Mouse (Mus musculus) urinary bladder, adult 2 months (tissue): ENCODE results near the gene Srrm3. TPM values are rescaled to one million over a fixed set of nuclear protein-coding genes. Genes with fewer than 3 reads are reported as not detected.

Experiments
- DNase-seq: peaks from one replicate; pipeline ENCODE4 v3.0.0; 2022; ENCODE audit warnings: low spot score
- polyA plus RNA-seq: library from polyadenylated mRNA; depleted of rRNA; stranded (reverse); fragments of >200 nt; gene quantifications from 2 replicates; pipeline ENCODE4 v1.2.3, GENCODE M21; 2012; rRNA removed

Gene Srrm3
- polyA plus RNA-seq: 0.07 and 0.12 TPM in 2 replicates

DNA sequence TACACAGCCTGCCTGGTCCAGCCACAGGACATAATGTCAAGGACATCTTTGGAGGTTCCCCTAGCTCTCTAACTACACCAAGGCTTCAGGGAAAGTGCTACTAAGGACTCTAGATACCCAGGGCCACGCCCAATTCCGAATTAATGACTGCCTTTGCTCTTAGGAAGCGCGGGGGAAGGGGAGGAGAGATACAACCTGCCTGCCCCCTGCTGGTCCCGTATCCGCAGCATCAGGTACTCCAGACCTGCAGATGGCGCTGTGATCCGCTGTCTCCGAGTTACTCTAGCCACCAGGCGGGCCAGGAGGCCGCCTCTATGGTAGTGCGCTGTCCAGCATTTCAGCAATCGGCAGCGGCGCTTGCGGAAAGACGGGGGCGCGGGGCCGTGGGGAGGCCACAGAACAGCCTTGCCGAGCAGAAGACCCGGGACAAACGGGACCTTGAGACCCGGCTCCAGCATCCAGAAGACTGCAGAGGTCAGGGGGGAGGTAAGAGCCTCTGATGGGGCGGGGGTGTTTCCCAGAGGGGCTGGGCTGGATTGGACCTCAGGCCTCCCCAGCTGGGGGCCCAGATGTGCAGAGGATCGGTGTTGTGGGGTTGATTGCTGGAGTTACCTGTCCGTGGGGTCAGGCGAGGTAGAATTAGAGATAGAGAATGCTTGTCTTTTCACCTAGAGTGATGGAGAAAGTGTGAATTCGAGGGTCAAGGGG is at the start of gene Srrm3:
TSS of gene Srrm3 (plus strand) at position 336 of the 708 bp plus-strand sequence.
- DNase-seq: peak; percentile 79

DNA sequence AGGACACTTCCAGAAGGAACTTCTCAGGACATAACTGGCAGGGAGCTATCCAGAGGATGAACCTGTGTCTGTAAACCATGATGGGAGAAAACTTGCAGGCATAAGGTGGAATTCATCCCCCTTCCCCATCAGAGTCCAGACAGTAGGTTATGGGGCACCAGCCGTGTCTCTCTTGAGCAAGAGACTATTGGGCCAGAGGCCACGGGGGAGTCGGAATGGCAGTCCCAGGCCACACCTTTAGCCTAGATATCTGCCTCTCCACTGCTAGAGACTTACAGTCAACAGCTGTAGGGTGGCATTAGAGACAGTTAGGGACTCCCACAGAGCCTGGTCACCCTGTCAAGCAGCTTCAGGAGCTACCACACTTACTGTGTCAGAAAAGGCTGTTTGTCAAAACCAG is 44.8 kb upstream of the Srrm3 start:
- no peak for DNase-seq

DNA sequence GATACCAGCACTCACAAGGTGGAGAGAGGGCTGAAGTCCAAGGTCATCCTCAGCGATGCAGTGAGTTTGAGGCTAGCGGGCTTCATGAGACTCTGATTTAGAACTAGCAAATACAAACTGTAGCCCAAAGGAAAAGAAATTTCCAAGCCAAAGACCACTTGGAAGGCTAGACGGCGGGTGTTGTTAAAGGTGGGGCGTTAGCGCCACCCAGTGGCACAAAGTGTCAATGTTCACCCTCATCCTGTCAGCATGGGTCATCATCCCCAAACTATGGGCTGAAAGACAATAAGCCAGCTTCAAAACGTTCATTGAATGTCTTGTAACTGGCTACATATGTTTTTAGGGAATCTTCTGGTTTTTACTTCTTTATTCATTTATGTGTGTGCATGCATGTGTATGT is 43.2 kb upstream of the Srrm3 start:
- DNase-seq: no peak

DNA sequence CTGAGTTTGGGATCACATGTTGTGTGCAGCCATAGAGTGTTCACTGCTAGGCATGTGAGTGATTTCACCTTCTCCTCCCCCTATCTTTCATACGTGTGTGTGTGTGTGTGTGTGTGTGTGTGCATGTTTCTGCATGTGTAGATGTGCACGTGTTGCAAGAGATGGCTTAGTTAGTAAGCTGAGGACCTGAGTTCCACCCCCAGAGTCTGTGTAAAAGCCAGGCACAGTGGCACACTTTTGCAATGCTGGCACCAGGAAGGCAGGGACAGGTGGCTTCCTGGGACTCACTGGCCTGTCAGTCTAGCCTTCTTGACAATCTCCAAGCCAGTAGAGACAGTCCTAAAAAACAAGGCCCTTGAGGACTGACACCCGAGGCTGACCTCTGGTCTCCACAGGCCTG is 41.7 kb upstream of the Srrm3 start:
- DNase-seq: no peak

DNA sequence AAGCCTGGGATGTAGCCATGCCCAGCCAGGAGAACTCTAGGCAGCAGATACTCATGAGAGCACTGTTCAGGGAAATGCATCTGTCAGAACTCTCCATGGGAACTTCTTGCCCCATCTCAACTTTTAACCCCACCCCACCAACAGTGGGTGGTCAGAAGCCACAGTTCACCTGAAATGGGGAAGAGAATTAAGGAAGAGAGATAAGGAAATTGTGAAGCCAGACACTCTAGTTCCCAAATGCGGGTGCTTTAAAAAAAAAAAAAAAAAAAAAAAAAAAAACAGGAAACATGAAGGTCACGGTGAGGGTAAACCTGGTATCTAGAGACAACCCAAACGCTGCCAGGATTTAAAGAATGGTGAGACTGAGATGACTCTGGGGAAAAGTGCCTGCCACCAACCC is 34.2 kb upstream of the Srrm3 start:
- no peak for DNase-seq

DNA sequence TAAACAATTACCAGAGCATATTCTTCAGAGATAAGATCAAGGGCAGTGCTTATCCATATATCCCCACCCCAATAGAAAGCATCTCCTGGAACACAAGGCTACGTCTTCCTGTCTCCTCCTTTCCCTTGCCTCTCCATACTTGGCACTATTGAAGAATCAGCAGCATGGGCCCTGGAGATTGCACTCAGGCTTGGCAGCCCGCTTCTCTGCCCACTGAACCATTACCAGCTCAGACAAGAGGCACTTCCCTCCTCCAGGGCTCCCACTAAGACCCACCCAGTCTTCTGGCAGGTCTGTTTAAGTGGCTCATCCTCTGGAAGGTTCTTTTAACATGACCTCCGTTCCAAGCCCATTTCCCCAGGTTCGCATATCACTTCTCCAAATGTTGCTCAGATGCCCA is 30.1 kb upstream of the Srrm3 start:
- DNase-seq: no peak

DNA sequence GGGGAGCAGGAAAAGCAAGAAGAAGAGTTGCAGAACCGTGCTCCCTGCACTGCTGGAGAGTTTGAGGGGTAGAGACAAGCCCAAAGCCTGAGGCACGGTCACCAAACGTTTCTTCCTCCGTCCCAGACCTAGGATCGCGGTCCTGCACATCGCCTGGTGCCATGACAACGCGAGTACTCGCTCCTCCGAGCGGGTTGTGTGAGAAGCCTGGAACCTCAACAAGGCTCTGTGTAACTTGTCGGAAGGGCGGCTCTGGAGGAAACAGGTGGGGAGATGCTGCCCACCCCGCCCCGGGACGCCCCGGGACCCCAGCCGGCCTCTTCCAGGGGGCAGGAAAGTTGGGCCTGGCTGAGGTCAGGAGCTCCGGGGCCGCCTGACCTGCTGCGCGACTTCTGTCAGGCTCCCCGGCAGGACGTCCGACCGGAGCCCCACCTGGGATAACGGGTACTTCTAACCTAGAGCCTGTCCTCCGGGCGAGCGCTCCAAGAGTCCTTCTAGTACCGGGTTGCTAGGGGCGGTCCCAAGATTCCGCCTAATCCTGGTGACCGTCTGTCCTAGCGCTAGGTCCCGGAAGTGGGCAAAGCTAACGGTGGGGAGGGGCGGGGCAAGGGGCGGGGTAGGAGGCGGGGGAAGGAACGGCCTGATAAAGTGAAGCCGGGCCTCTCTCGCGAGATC is 28.8 kb upstream of the Srrm3 start, which contains the start of gene Styxl1:
TSS of gene Styxl1 (minus strand) at position 590 of the 675 bp plus-strand sequence.
- peak; percentile 59 for DNase-seq

DNA sequence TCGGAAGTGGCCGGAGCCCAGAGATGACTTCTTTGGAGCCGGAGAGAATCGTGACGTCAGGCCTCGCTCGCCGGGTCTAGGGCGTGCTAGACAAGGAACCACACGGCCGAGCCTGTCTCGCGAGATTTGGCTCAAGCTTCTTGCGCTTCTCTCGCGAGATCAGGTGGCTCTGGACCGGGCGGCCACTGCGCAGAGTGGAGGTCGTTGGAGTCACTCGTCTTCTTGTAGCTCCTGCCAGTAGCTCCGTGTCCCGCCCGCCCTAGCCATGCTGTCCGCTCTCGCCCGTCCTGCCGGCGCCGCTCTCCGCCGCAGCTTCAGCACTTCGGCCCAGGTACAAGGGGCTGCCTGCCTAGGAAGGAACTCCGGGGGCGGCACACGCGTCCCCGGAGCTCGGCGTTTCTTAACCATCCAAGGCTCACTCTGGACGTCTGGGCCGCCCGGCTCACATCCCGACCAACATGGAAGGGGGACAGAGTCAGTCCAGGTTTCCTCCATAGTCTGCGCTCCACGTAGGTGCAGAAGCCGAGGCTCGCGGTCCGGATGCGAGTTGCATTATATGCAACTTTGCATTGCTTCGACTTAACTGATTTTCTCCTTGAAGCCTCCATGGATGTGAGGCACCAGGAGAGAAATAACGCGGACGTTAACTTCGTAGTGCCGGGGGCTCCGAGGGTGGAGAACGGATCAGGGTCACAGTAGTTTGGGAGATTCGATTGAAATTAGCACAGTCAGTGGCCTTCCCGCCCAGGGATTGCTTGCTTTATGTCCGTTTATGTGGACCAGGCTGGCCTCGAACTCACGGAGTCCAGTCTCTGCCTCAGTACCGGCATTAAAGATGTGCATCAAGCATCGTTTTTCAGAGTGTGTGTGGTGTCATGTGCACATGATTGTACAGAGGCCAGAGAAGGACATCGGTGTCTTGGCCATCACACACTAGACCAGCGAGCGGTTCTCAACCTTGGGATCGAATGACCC is 27.9 kb upstream of the Srrm3 start, which contains the start of gene Mdh2:
TSS of gene Mdh2 (plus strand) at position 10 of the 975 bp plus-strand sequence.
- peak; percentile 89 for DNase-seq

DNA sequence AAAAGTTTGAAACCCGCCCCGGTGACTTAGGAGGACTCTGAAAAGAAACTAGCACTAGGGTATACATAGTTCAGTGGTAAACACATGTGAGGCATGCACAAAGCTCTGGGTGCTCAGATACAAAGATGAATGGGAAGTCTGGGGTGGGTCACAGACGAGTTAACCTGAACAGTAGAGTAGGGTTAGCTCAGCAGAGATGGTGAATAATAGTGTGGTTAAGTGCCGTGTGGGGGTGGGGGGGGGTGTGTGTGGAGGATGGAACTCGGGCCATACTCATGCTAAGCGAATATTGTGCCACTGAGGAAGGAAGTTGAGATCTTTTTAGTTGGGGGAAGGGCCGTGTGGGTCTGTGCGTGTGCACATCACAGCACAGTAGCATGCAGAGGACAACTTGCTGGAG is 26.4 kb upstream of the Srrm3 start:
- DNase-seq: no peak

DNA sequence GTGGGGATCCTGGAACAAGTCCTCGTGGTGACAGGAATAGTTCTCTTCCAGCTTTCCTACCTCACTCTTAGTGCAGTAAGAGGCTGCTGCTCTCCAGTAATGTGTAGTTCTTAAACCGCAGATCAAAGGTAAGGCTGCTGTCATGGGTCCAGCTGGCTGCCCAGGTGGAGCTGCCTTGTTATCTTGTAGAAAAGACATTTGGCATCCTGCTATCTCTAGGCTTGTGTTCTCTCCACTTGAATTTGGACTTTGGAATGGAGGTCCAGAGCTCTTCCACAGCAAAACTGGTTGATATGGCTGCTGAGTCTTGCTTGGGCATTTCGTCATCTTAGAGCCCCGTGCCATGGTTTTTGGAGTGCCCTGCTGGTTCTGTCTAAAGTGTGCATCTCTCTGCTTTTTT is 23.8 kb upstream of the Srrm3 start:
- no peak for DNase-seq

DNA sequence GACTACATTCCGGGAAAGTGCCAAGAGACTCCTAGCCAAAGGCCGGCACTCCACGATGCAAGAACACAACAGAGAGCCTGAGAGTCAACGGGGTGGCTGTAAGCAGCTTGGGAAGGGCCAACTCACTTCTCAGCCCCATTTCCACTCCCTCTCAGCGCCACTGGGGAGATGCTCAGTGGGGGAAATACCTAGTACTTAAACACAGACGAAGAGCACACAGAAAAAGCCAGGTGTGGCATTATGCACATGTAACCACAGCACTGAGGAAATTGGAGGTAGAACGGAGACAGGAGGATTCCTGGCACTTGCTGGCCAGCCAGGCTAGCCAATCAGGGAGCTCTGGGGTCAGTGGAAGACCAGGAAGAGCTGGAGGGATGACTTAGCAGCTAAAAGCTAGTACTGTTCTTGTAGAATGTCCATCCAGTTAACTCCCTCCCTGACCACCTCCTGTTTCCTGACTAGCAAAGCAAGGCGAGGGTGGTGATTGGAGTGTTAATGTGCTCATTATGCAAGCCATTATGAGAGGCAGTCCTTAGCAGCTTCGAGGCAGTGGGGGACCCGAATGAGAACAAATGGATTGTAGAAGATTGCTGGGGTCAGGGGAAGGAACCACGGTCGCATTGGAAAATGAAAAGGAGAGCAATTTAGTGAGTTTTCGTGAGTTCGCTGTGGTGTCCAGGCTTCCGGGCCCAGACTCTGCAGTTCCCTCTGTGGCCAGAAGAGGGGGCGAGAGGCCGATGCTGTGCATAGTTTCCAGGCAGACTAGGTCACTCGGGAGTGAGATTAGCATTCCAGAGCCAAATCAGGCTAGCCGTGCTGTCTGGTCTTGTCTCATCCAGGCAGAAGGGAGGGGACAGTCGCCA is 12.5 kb upstream of the Srrm3 start:
- peak; percentile 75 for DNase-seq

DNA sequence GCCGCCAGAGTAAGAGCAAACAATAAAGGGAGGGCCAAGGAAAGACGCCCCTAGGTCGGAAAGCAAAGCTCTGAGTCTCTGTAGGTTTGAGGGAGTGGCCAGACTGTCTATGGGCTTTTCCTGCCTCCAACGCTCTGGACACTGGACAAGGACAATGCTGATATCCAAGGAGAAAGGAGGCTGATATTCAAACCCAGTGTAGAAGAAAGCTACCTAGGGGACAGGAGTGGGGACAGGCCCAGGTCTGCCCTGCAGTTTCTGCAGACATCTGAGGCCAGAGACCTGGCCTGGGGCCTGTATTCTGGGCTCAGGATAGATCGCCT is 11.9 kb upstream of the Srrm3 start:
- DNase-seq: no peak

DNA sequence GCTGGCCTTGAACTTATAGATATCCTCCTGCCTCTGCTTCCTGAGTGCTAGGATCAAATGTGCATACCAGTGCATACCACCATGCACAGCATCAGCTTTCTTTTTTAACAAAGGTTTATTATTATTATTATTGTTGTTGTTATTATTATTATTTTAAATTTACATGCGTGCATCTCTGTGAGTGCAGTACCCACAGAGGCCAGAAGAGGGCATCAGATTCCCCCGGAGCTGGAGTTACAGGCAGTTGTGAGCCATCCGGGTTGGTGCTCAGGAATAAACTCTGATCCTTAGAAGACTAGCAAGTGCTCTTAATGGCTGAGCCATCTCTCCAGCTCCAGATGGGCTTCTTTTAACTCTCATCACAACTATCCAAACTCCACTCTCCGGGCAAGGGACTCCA is 6.9 kb upstream of the Srrm3 start:
- no peak for DNase-seq

DNA sequence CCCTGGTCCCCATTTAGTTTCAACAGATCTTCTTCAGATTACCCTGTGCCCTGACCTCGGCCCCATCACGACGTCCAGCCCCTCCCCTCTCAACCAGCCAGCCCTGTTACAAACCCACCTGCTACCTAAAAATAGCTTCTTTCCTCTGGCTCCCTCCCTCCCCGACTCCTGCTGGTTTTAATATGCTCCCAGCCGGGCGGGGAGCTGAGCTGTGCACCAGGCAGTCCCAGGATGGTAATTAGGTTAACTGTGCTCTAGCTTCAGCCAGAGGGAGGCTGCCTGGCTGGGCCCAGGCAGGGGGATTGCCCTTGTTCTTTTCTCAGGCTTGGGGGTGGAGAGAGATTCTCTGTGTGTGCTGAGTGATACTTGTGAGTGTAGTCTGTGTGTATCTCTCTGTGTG is 5.8 kb upstream of the Srrm3 start:
- no peak for DNase-seq

DNA sequence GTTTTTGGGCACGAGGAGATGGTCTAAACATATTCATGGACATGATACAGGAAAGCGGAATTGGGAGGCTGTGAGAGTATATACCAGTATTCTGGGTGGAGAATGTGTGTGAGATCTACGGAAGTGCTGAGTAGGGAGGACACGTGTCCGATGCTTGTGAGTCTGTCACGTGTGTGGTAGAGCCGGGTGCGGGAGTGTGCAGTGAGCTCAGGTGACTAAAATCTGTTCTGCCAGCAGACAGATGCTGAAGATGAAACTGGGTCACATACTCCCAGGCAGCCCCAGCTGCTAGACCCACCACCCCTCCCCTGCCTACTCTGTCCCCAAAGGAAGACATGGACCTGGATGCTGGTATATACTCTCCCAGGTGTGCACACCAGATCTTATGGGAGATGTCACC is 4.0 kb upstream of the Srrm3 start:
- DNase-seq: no peak

DNA sequence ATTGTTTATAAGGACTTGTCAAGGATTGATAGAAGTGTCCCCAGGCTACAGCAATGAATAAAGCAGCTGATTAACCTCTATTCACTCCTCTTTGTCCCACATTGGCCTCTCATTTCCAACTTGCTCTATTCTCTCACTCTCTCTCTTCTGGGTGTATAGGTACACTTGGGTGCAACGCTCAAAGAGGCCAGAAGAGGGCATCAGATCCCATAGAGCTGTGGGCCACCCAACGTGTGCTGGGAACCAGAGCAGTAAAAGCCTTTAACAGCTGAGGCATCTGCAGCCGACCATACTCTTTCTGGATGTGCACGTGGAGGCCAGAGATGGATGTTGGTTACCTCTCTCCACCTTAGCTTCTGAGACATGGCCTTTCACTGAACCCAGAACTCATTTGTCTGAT is 3.6 kb upstream of the Srrm3 start:
- DNase-seq: no peak

DNA sequence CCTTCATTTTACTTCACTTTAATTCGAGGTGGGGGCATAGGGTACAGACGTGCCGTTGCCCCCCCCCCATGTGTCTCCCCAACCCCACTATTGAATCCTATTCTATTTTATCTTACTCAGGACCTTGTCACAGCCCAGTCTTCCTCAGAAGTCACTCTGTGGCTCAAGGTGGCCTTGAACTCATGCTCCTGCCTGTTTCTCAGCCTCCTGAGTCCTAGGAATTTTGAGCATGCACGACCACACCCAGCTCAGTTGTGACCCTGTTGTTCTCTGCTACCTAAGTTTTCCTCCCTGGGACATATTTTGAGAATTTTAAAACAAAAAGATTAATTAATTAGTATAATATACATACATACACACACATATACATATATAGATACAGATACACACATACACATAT is 3.0 kb upstream of the Srrm3 start:
- no peak for DNase-seq

DNA sequence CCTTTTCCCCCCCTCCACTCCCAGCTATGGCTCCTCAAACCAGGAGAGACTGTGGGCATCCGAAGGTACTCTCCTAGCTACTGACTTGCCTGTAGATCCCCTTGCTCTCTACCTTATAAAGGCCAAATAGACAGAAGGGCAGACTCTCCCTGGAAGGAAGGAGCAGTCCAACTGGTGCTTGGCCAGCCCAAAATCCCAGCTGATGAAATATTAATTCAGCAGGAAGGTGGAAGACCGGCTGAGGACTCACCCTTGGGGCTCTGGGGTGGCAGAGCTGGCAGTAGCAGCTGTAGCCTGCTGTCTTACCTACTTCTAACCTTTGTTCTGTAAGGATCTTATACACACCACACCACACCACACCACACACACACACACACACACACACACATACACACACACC is 2.0 kb upstream of the Srrm3 start:
- no peak for DNase-seq

DNA sequence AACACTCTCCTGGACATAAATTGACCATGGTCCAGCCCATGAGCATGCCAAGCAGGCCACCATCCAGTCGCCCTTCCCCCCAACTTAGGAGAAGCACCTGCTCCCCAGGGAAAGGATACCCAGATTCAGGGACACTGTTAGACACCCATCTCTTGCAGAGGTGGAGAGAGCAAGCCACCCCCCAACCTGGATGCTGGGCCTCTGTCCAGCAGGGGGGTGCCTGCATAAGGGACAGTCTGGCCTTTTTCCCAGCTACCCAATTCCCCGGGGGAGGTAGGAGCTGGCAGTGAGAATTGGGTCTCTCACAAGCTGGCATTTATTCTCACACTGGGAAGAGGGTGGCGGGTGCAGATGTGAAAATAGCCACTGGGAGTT is 560 bp downstream of the Srrm3 start:
- no peak for DNase-seq

DNA sequence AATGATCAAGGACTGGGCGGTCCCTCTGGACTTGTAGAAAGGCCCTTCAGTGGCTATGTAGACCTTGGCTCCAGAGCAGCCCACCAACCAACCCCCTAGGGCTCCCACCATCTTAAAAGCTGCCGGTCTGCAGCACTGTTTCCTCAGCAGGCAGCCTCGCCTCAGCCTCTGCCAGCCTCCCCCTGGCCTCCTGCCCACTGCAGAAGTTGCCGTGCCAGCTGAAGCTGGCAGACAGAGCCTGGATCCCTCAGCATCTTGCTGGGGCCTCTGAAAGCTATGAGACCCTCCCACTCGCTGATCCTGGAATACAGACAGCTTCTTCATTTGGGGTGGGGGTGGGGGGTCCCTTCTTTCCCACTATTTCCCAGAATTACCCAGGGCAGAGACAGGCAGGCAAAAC is 6.3 kb downstream of the Srrm3 start:
- no peak for DNase-seq

DNA sequence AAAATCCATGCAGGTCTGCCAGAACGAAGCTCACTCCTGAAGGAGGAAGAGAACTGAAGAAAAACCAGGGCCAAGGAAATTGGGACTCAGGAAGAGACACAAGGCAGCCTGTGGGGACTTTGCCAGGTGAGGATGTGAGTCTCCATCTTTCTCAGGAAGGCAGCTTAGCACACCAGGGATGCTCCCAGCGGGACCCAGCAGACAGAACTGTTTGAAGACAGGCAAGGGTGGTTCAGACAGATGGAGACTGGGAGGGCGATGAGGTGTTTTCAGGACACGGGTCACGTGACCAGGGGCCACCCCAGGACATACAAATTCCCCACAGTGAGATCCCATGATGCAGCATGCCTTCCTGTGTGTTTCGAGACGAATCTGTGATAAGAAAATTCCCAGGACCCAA is 11.8 kb downstream of the Srrm3 start:
- no peak for DNase-seq
